Mouse (Mus musculus): ENCODE results near the gene Usp29.

GRCm38 (mm10) chr7:6696241-6697045 lies 33.9 kb upstream of the Usp29 start, which contains the start of gene Zim1:
- TF ChIP-seq POLR2A (IDR thresholded peaks at IDR 0.05; ENCODE audit: extremely low read depth, insufficient read depth, low read length), result no peak
- no peak for TF ChIP-seq CTCF (IDR thresholded peaks at IDR 0.05; ENCODE audit: low read depth, low read length)
